Mouse (Mus musculus) heart, adult 18-20 months (tissue): Measurements from ENCODE around the gene Slc2a6. TPM values are rescaled to one million over a fixed set of nuclear protein-coding genes. Genes with fewer than 3 reads are reported as not detected.

Experiments used
- total RNA-seq, 2 experiments: library from RNA; stranded (reverse); gene quantifications; 2 replicates each; pipeline ENCODE4 v1.2.3; 2021

Gene Slc2a6
- total RNA-seq, 2 experiments from 2014 or later: 0.17 to 0.31 TPM

Other genes starting within 250 kb of the Slc2a6 start
- not detected for gene Abo, start 163.0 kb downstream of the Slc2a6 start, total RNA-seq
- gene Surf6, start 125.1 kb downstream of the Slc2a6 start, total RNA-seq: 10 to 100 TPM; 11.7 to 14.2 TPM
- 10 to 100 TPM; 24.7 to 25.6 TPM for gene Med22, start 117.3 kb downstream of the Slc2a6 start, total RNA-seq
- 100 to 1,000 TPM; 282 to 289 TPM for gene Rpl7a, start 117.2 kb downstream of the Slc2a6 start, total RNA-seq
- gene Surf2, start 111.6 kb downstream of the Slc2a6 start, total RNA-seq: 10 to 100 TPM; 12.8 to 15.3 TPM
- gene Surf1, start 111.5 kb downstream of the Slc2a6 start, total RNA-seq: 10 to 100 TPM; 61.3 to 61.6 TPM
- gene Surf4, start 94.1 kb downstream of the Slc2a6 start, total RNA-seq: 10 to 100 TPM; 77.9 to 83.1 TPM
- not detected for gene Stkld1, start 94.0 kb downstream of the Slc2a6 start, total RNA-seq
- 10 to 100 TPM; 11.1 to 12.1 TPM for gene Rexo4, start 63.6 kb downstream of the Slc2a6 start, total RNA-seq
- gene Adamts13, start 54.6 kb downstream of the Slc2a6 start, total RNA-seq: not detected
- gene Cacfd1, start 18.1 kb downstream of the Slc2a6 start, total RNA-seq: 10 to 100 TPM; 45.6 to 48.8 TPM
- gene Mymk, start 44.2 kb upstream of the Slc2a6 start, total RNA-seq: not detected
- gene Adamtsl2, start 51.4 kb upstream of the Slc2a6 start, total RNA-seq: 10 to 100 TPM in 1 of 2 experiments, 1 to 10 TPM in 1; 4.5 to 10.1 TPM
- under 1 TPM; 0.37 to 0.39 TPM for gene Fam163b, start 114.5 kb upstream of the Slc2a6 start, total RNA-seq
- gene Dbh, start 137.2 kb upstream of the Slc2a6 start, total RNA-seq: 1 to 10 TPM; 1.6 to 1.7 TPM
- gene Sardh, start 220.3 kb upstream of the Slc2a6 start, total RNA-seq: 1 to 10 TPM; 7.1 TPM